Mouse (Mus musculus) forebrain, embryonic 16.5 days (tissue): ENCODE data around the gene Sh3pxd2a. TPM values are rescaled to one million over a fixed set of nuclear protein-coding genes. Genes with fewer than 3 reads are reported as not detected.
A peak's percentile ranks its signal among the peaks of the same experiment; 100 is the strongest.

Experiments
- ATAC-seq: fragments of 200-750 bp; cut with Nextera tagmentation; 2 replicates; pipeline ENCODE4 v1.8.0; 2017; ENCODE audit warnings: mild to moderate bottlenecking, moderate library complexity
- H3K27ac ChIP-seq: fragments of 300-500 bp; sonication (generic); 2 replicates; pipeline ENCODE4 v1.5.1; 2014; ENCODE audit warnings: low read length, control low read depth
- H3K27me3 ChIP-seq: fragments of 300-500 bp; sonication (generic); replicated peaks from 2 replicates; pipeline ENCODE4 v1.6.1; 2014; ENCODE audit warnings: low read length; ENCODE audit not compliant: control insufficient read depth, insufficient read depth
- H3K36me3 ChIP-seq: fragments of 300-500 bp; sonication (generic); 2 replicates; pipeline ENCODE4 v1.6.1; 2014; ENCODE audit not compliant: control insufficient read depth, insufficient read depth
- H3K4me1 ChIP-seq: fragments of 300-500 bp; sonication (generic); replicated peaks from 2 replicates; pipeline ENCODE4 v1.6.1; 2014; ENCODE audit warnings: low read length; ENCODE audit not compliant: control insufficient read depth, insufficient read depth
- H3K4me2 ChIP-seq: fragments of 300-500 bp; sonication (generic); 2 replicates; pipeline ENCODE4 v1.6.1; 2014; ENCODE audit warnings: mild to moderate bottlenecking, low read length, control low read depth
- H3K4me3 ChIP-seq: fragments of 300-500 bp; sonication (generic); replicated peaks from 2 replicates; pipeline ENCODE4 v1.5.1; 2014; ENCODE audit warnings: mild to moderate bottlenecking, low read length, control low read depth
- H3K9ac ChIP-seq: fragments of 300-500 bp; sonication (generic); replicated peaks from 2 replicates; pipeline ENCODE4 v1.6.1; 2014; ENCODE audit warnings: low read depth, low read length, control low read depth
- H3K9me3 ChIP-seq: fragments of 300-500 bp; sonication (generic); 2 replicates; pipeline ENCODE4 v1.6.1; 2016; ENCODE audit warnings: low read length; ENCODE audit not compliant: control insufficient read depth
- WGBS: fragments of 180-500 bp; shearing (Covaris S2); extraction: QIAGEN DNeasy Blood & Tissue Kit; methylation state at CpG from one replicate; pipeline ENCODE4 v1.1.7; 2014; 5-methylcytosine and 5-hydroxymethylcytosine counted together
- polyA plus RNA-seq: library from polyadenylated mRNA; unstranded; fragments of >200 nt; fragmentation: Nextera tagmentation; extraction: Ambion mirVana; gene quantifications from 2 replicates; pipeline ENCODE4 v1.2.1, GENCODE M21; 2015

Gene Sh3pxd2a
- polyA plus RNA-seq, 1 experiment from 2014 or later: 2.1 TPM

- 79% methylated on average over 8 of the region's 8 CpGs for WGBS
- Histone ChIP-seq H3K4me2 (no peak overlapping the region), H3K27me3 (no peaks in the 10 kb centered on the region), H3K36me3 (no peaks in the 10 kb centered on the region), H3K9ac (no peak overlapping the region), H3K9me3 (no peaks in the 10 kb centered on the region), H3K27ac (no peak overlapping the region), H3K4me3 (no peak overlapping the region), H3K4me1 (no peaks in the 10 kb centered on the region)
- no peak for ATAC-seq
These were observed 203.0 kb downstream of the Sh3pxd2a start for GRCm38 (mm10) chr19:47261196-47261595.

GRCm38 (mm10) chr19:47259581-47259980, 204.6 kb downstream of the Sh3pxd2a start:
- Histone ChIP-seq H3K27ac (no peak overlapping the region), H3K4me2 (no peak overlapping the region), H3K9ac (no peak overlapping the region), H3K27me3 (0 out of 2 replicates have a peak, but pooled peaks cover 2% of the 10 kb centered on the region), H3K36me3 (no peaks in the 10 kb centered on the region), H3K9me3 (no peaks in the 10 kb centered on the region), H3K4me1 (no peaks in the 10 kb centered on the region), H3K4me3 (no peak overlapping the region)
- no peak for ATAC-seq
- WGBS: 6% methylated on average over 5 of the region's 5 CpGs

GRCm38 (mm10) chr19:47255919-47256318, 208.3 kb downstream of the Sh3pxd2a start:
- no peak overlapping the region for H3K27ac ChIP-seq
- no peak overlapping the region for H3K4me3 ChIP-seq
- no peak overlapping the region for H3K9ac ChIP-seq
- ATAC-seq: no peak
- H3K4me2 ChIP-seq: no peak overlapping the region
- WGBS: 80% methylated on average over 6 of the region's 6 CpGs
- no peaks in the 10 kb centered on the region for H3K9me3 ChIP-seq
- H3K27me3 ChIP-seq: peaks cover 23% of the 10 kb centered on the region
- H3K36me3 ChIP-seq: no peaks in the 10 kb centered on the region
- H3K4me1 ChIP-seq: peaks cover 5% of the 10 kb centered on the region

- WGBS: 77% methylated on average over 2 of the region's 2 CpGs
- Histone ChIP-seq H3K4me2 (no peak overlapping the region), H3K9ac (no peak overlapping the region), H3K36me3 (no peaks in the 10 kb centered on the region), H3K4me1 (peaks cover 5% of the 10 kb centered on the region), H3K9me3 (no peaks in the 10 kb centered on the region), H3K4me3 (no peak overlapping the region), H3K27me3 (peaks cover 26% of the 10 kb centered on the region), H3K27ac (no peak overlapping the region)
- ATAC-seq: no peak
These were observed 209.2 kb downstream of the Sh3pxd2a start for GRCm38 (mm10) chr19:47255036-47255435.

- Histone ChIP-seq H3K27me3 (peaks cover 26% of the 10 kb centered on the region), H3K9ac (0 out of 2 replicates have a peak overlapping the region, but pooled peaks have one; percentile 13), H3K4me3 (peak overlapping the region; percentile 39), H3K4me2 (peak overlapping the region; percentile 48), H3K27ac (no peak overlapping the region), H3K4me1 (peaks cover 5% of the 10 kb centered on the region), H3K9me3 (no peaks in the 10 kb centered on the region), H3K36me3 (no peaks in the 10 kb centered on the region)
- WGBS: 7% methylated on average over 89 of the region's 90 CpGs
- peak; percentile 40 for ATAC-seq
These were observed 211.1 kb downstream of the Sh3pxd2a start for GRCm38 (mm10) chr19:47253053-47253628.

GRCm38 (mm10) chr19:47250931-47251330, 213.3 kb downstream of the Sh3pxd2a start:
- Histone ChIP-seq H3K27ac (no peak overlapping the region), H3K9ac (no peak overlapping the region), H3K27me3 (peaks cover 26% of the 10 kb centered on the region), H3K9me3 (no peaks in the 10 kb centered on the region), H3K36me3 (no peaks in the 10 kb centered on the region), H3K4me2 (no peak overlapping the region), H3K4me3 (no peak overlapping the region), H3K4me1 (peaks cover 5% of the 10 kb centered on the region)
- WGBS: 31% methylated on average over 6 of the region's 6 CpGs
- ATAC-seq: no peak

GRCm38 (mm10) chr19:47248906-47249568, 215.2 kb downstream of the Sh3pxd2a start:
- Histone ChIP-seq H3K36me3 (no peaks in the 10 kb centered on the region), H3K4me3 (no peak overlapping the region), H3K9ac (no peak overlapping the region), H3K4me1 (peaks cover 5% of the 10 kb centered on the region), H3K9me3 (no peaks in the 10 kb centered on the region), H3K27me3 (peaks cover 22% of the 10 kb centered on the region), H3K4me2 (no peak overlapping the region), H3K27ac (no peak overlapping the region)
- WGBS: 69% methylated on average over 16 of the region's 16 CpGs
- ATAC-seq: no peak

- Histone ChIP-seq H3K36me3 (no peaks in the 10 kb centered on the region), H3K4me3 (no peak overlapping the region), H3K9me3 (no peaks in the 10 kb centered on the region), H3K9ac (no peak overlapping the region), H3K4me2 (no peak overlapping the region), H3K27me3 (peaks cover 17% of the 10 kb centered on the region), H3K27ac (no peak overlapping the region), H3K4me1 (peaks cover 3% of the 10 kb centered on the region)
- 89% methylated on average over 7 of the region's 7 CpGs for WGBS
- ATAC-seq: no peak
These were observed 215.9 kb downstream of the Sh3pxd2a start for GRCm38 (mm10) chr19:47248296-47248695.

GRCm38 (mm10) chr19:47247791-47248190, 216.4 kb downstream of the Sh3pxd2a start:
- 81% methylated on average over 11 of the region's 11 CpGs for WGBS
- Histone ChIP-seq H3K27me3 (peaks cover 12% of the 10 kb centered on the region), H3K4me3 (no peak overlapping the region), H3K9ac (no peak overlapping the region), H3K27ac (no peak overlapping the region), H3K4me1 (no peaks in the 10 kb centered on the region), H3K9me3 (no peaks in the 10 kb centered on the region), H3K36me3 (no peaks in the 10 kb centered on the region), H3K4me2 (no peak overlapping the region)
- ATAC-seq: no peak
